In the genomic region with DNA sequence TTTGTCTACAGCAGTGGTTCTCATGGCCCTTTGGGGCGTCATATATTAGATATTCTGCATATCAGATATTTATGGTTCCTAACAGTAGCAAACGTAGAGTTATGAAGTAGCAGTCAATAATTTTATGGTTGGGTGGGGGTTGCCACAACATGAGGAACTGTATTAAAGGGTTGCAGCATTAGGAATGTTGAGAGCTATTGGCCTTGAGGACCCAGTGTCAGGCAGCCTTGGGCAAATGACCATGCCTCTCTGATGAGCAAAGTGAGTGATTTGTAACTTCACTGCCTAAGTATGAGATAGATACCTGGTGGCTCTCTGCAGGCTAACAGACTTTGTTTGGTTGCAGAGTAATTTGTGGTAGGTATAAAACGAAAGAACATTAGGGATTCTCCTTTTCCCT, we compare ENCODE assay signal across 27 mouse cellular contexts. TPM values are rescaled to one million over a fixed set of nuclear protein-coding genes. Genes with fewer than 3 reads are reported as not detected.
DNase-seq lines count a peak whose midpoint lies in the region.
"Had no signal": no experiment of that assay in that cellular context is flagged by ENCODE, and none has a peak within 500 bp of the region (broad histone marks: within the 10 kb centered on the region; RNA-seq: fewer than 3 reads in every experiment).

No protein-coding gene starts in this region.

- DNase-seq in adrenal gland, adult 2 months: peak; percentile 75
- DNase-seq in adrenal gland, postnatal 10 days: no peak
- DNase-seq in adrenal gland, postnatal 14 days: peak; percentile 59
- DNase-seq in adrenal gland, postnatal 25 days: peak; percentile 26
- no peak for DNase-seq in spleen, postnatal 4 days (ENCODE audit: low spot score in 2 of 2)
- DNase-seq: cerebellum, adult 11 months; cerebellum, adult 18-20 months; cerebellum, adult 8-10 months; cerebellum, adult 9-11 months; cerebellum, postnatal 14 days; cerebellum, postnatal 36 days; embryo, embryonic 11 days had no signal

RNA-seq across cellular contexts. Expression of a gene that starts 6.3 kb away (rescaled TPM):
- total RNA-seq in adrenal gland, adult 2 months (2021): 100 to 1,000 TPM; 166 to 207 TPM
- 21.2 and 22.1 TPM in 2 replicates for polyA plus RNA-seq in adrenal gland, adult 2 months (2012; rRNA removed)
- 100 to 1,000 TPM; 128 to 131 TPM for total RNA-seq in adrenal gland, postnatal 10 days (2021)
- 132 and 135 TPM in 2 replicates for total RNA-seq in adrenal gland, postnatal 14 days (2021)
- 178 and 188 TPM in 2 replicates for total RNA-seq in adrenal gland, postnatal 25 days (2021)

RNA-seq across cellular contexts. Expression of a gene that starts 7.7 kb away (rescaled TPM):
- 10 to 100 TPM; 10.4 to 12.6 TPM for total RNA-seq in adrenal gland, adult 2 months (2021)
- 7.5 and 7.7 TPM in 2 replicates for polyA plus RNA-seq in adrenal gland, adult 2 months (2012; rRNA removed)
- total RNA-seq in adrenal gland, postnatal 10 days (2021): 10 to 100 TPM; 10.8 to 15.0 TPM
- 12.3 and 13.0 TPM in 2 replicates for total RNA-seq in adrenal gland, postnatal 14 days (2021)
- 14.2 and 19.8 TPM in 2 replicates for total RNA-seq in adrenal gland, postnatal 25 days (2021)

RNA-seq across cellular contexts. Expression of a gene that starts 54.2 kb away (rescaled TPM):
- not detected for total RNA-seq in adrenal gland, adult 2 months (2021)
- not detected in 2 replicates for polyA plus RNA-seq in adrenal gland, adult 2 months (2012; rRNA removed)
- not detected for total RNA-seq in adrenal gland, postnatal 10 days (2021)
- total RNA-seq in adrenal gland, postnatal 14 days (2021): not detected in 2 replicates
- total RNA-seq in adrenal gland, postnatal 25 days (2021): not detected in 2 replicates
- total RNA-seq: adrenal gland, postnatal 36 days; common myeloid progenitor, adult 5-6 weeks; ES-E14; MEL had no signal
- polyA plus RNA-seq: brain, embryonic 14.5 days; C2C12; embryonic facial prominence, embryonic 11.5 days; embryonic facial prominence, embryonic 13.5 days; embryonic facial prominence, embryonic 15.5 days; erythroblast, embryonic 14.5 days; forebrain, embryonic 10.5 days; forebrain, embryonic 12.5 days; forebrain, embryonic 14.5 days; forebrain, embryonic 16.5 days; frontal cortex, adult 2 months had no signal

RNA-seq across cellular contexts. Expression of a gene that starts 55.1 kb away (rescaled TPM):
- 10 to 100 TPM; 51.5 to 57.1 TPM for total RNA-seq in adrenal gland, adult 2 months (2021)
- 96.9 and 101 TPM in 2 replicates for polyA plus RNA-seq in adrenal gland, adult 2 months (2012; rRNA removed)
- total RNA-seq in adrenal gland, postnatal 10 days (2021): 10 to 100 TPM; 13.7 to 14.9 TPM
- total RNA-seq in adrenal gland, postnatal 14 days (2021): 26.5 TPM in 2 replicates
- 43.9 and 54.7 TPM in 2 replicates for total RNA-seq in adrenal gland, postnatal 25 days (2021)
- total RNA-seq: MEL had no signal

Comparison
In these comparisons a context has a peak if more than half of its experiments do, and no peak if none do; other contexts are left out.
1. DNase-seq: peak in adrenal gland, adult 2 months (single experiment), adrenal gland, postnatal 14 days (single experiment) and adrenal gland, postnatal 25 days (single experiment); none in adrenal gland, postnatal 10 days (single experiment) and spleen, postnatal 4 days (0 of 2).